In genomic region chr4:135985193-135985592, GRCm38 (mm10) we compare ENCODE assay signal across 13 mouse cellular contexts. TPM values are rescaled to one million over a fixed set of nuclear protein-coding genes. Genes with fewer than 3 reads are reported as not detected.
DNase-seq lines count a peak whose midpoint lies in the region; ATAC-seq and TF ChIP-seq lines count a peak whose summit lies in the region.
"Had no signal": no experiment of that assay in that cellular context is flagged by ENCODE, and none has a peak within 500 bp of the region (broad histone marks: within the 10 kb centered on the region; RNA-seq: fewer than 3 reads in every experiment).

No protein-coding gene starts in this region.

- peaks cover 41% of the 10 kb centered on the region for H3K36me3 ChIP-seq in lung, embryonic 14.5 days (ENCODE audit: insufficient read depth)
- peaks cover 15 to 52% of the 10 kb centered on the region in 2 experiments for H3K36me3 ChIP-seq in MEL (ENCODE audit: control insufficient read depth in 1 of 2, insufficient read depth in 2 of 2, low read length in 2 of 2)
- peaks cover 54% of the 10 kb centered on the region for H3K36me3 ChIP-seq in embryonic facial prominence, embryonic 10.5 days (replicated peaks)
- H3K36me3 ChIP-seq in liver, embryonic 15.5 days (replicated peaks): peaks cover 51% of the 10 kb centered on the region

- peak overlapping the region; percentile 81; the same call in 1 of the 2 replicates for H3K4me2 ChIP-seq in lung, embryonic 14.5 days
- H3K4me2 ChIP-seq in liver, embryonic 15.5 days: peak overlapping the region; percentile 95

- no peak overlapping the region; the same call in 1 of the 2 replicates for H3K9ac ChIP-seq in lung, embryonic 14.5 days
- H3K9ac ChIP-seq in MEL (ENCODE audit: control insufficient read depth, low read depth, low read length, poor library complexity, severe bottlenecking): 0 out of 2 replicates have a peak overlapping the region, but pooled peaks have one; percentile 16
- peak overlapping the region; percentile 99; the same call in 1 of the 2 replicates for H3K9ac ChIP-seq in liver, embryonic 15.5 days

- TF ChIP-seq POLR2A in MEL (IDR thresholded peaks at IDR 0.05; ENCODE audit: control insufficient read depth in 1 of 2, insufficient read depth in 1 of 2, low read depth in 1 of 2, low read length in 2 of 2, poor library complexity in 1 of 2): peak; percentile 28 to 69; a peak in 3 of 4 replicates

- WGBS in lung, embryonic 14.5 days: 83% methylated on average over 5 of the region's 5 CpGs
- WGBS in embryonic facial prominence, embryonic 10.5 days: 91% methylated on average over 5 of the region's 5 CpGs
- 39% methylated on average over 5 of the region's 5 CpGs for WGBS in liver, embryonic 15.5 days (ENCODE audit: insufficient replicate concordance)

- H3K4me3 ChIP-seq in lung, embryonic 14.5 days (ENCODE audit: low read depth, low read length): peak overlapping the region; percentile 95
- H3K4me3 ChIP-seq in MEL (ENCODE audit: control insufficient read depth in 1 of 2, insufficient read depth in 1 of 2, low read depth in 2 of 2, low read length in 2 of 2): peak overlapping the region in 1 of 2 experiments; percentile 3; a peak in 1 of 4 replicates
- peak overlapping the region; percentile 86; the same call in 1 of the 2 replicates for H3K4me3 ChIP-seq in embryonic facial prominence, embryonic 10.5 days
- H3K4me3 ChIP-seq in liver, embryonic 15.5 days (replicated peaks): peak overlapping the region; percentile 98

- peaks cover 25% of the 10 kb centered on the region for H3K79me2 ChIP-seq in MEL (ENCODE audit: control insufficient read depth, insufficient read depth, low read length, poor library complexity)

- DNase-seq in lung, embryonic 14.5 days: no peak
- DNase-seq in lung, postnatal 36 days: no peak
- DNase-seq in MEL (ENCODE audit: low read depth, low spot score): peak; percentile 92
- DNase-seq in embryonic facial prominence, embryonic 10.5 days (ENCODE audit: low spot score): no peak
- no peak for DNase-seq in gastrocnemius, adult 18-20 months (ENCODE audit: low spot score)
- DNase-seq in thymus, postnatal 25 days: no peak
- no peak for DNase-seq in cerebellum, adult 11 months
- DNase-seq: heart, postnatal 14 days; kidney, adult 2 months; lung, postnatal 10 days; thymus, adult 2 months had no signal

- H3K9me3 ChIP-seq in lung, embryonic 14.5 days (ENCODE audit: low read depth, low read length): no peaks in the 10 kb centered on the region
- no peaks in the 10 kb centered on the region for H3K9me3 ChIP-seq in MEL (replicated peaks; ENCODE audit: insufficient read depth, low read length)
- H3K9me3 ChIP-seq in embryonic facial prominence, embryonic 10.5 days: no peaks in the 10 kb centered on the region
- H3K9me3 ChIP-seq in liver, embryonic 15.5 days (replicated peaks): no peaks in the 10 kb centered on the region
- H3K9me3 ChIP-seq: embryonic facial prominence, embryonic 12.5 days had no signal

- TF ChIP-seq EP300 in MEL (IDR thresholded peaks at IDR 0.05; ENCODE audit: low read depth in 1 of 2, low read length in 2 of 2): peak; percentile 59 to 80

- ATAC-seq in lung, embryonic 14.5 days (ENCODE audit: insufficient read depth): no peak
- ATAC-seq in liver, embryonic 15.5 days (ENCODE audit: insufficient read depth): peak; percentile 81

- no peak for TF ChIP-seq CTCF in lung, embryonic 14.5 days (IDR thresholded peaks at IDR 0.05; ENCODE audit: low read depth)
- no peak for TF ChIP-seq CTCF in MEL (IDR thresholded peaks at IDR 0.05 in 2 of 3, conservative IDR thresholded peaks at IDR 0.05 in 1 of 3; ENCODE audit: control insufficient read depth in 1 of 3, insufficient read depth in 1 of 3, low read depth in 2 of 3, low read length in 3 of 3, poor library complexity in 1 of 3, severe bottlenecking in 1 of 3)

- H3K27ac ChIP-seq in lung, embryonic 14.5 days (ENCODE audit: low read depth): no peak overlapping the region
- peak overlapping the region; percentile 56 for H3K27ac ChIP-seq in MEL (ENCODE audit: control insufficient read depth, low read depth, low read length)
- no peak overlapping the region for H3K27ac ChIP-seq in embryonic facial prominence, embryonic 10.5 days (replicated peaks)
- H3K27ac ChIP-seq in liver, embryonic 15.5 days (replicated peaks): peak overlapping the region; percentile 94
- H3K27ac ChIP-seq: embryonic facial prominence, embryonic 12.5 days had no signal

- H3K27me3 ChIP-seq in lung, embryonic 14.5 days (ENCODE audit: insufficient read depth, low read length): no peaks in the 10 kb centered on the region
- H3K27me3 ChIP-seq in MEL (ENCODE audit: control insufficient read depth in 1 of 2, insufficient read depth in 2 of 2, low read length in 2 of 2): no peaks in the 10 kb centered on the region
- no peaks in the 10 kb centered on the region for H3K27me3 ChIP-seq in embryonic facial prominence, embryonic 10.5 days (replicated peaks; ENCODE audit: low read depth, poor library complexity, severe bottlenecking)
- H3K27me3 ChIP-seq in liver, embryonic 15.5 days: no peaks in the 10 kb centered on the region
- H3K27me3 ChIP-seq: embryonic facial prominence, embryonic 12.5 days had no signal

- H3K4me1 ChIP-seq in lung, embryonic 14.5 days (ENCODE audit: insufficient read depth): 0 out of 2 replicates have a peak, but pooled peaks cover 3% of the 10 kb centered on the region
- peaks cover 19 to 41% of the 10 kb centered on the region in 2 experiments for H3K4me1 ChIP-seq in MEL (ENCODE audit: control insufficient read depth in 1 of 2, insufficient read depth in 2 of 2, low read length in 2 of 2)
- peaks cover 21% of the 10 kb centered on the region for H3K4me1 ChIP-seq in embryonic facial prominence, embryonic 10.5 days
- H3K4me1 ChIP-seq in liver, embryonic 15.5 days (replicated peaks): peaks cover 55% of the 10 kb centered on the region

- TF ChIP-seq RAD21 in MEL (IDR thresholded peaks at IDR 0.05; ENCODE audit: low read depth, low read length): no peak

TF ChIP-seq in MEL, 35 proteins besides CTCF, POLR2A, EP300 and RAD21 (continues in another document):
- TF ChIP-seq GATA1 (IDR thresholded peaks at IDR 0.05; ENCODE audit: low read depth, low read length) (peak; percentile 91), ZNF384 (IDR thresholded peaks at IDR 0.05; ENCODE audit: low read depth, low read length) (no peak), MYC (IDR thresholded peaks at IDR 0.05; ENCODE audit: low read depth, low read length) (peak; percentile 49; the same call in 1 of the 2 replicates), MXI1 (IDR thresholded peaks at IDR 0.05; ENCODE audit: low read depth, low read length) (peak; percentile 71; the same call in 1 of the 2 replicates), RCOR1 (IDR thresholded peaks at IDR 0.05; ENCODE audit: low read depth, low read length) (peak; percentile 71), TBP (IDR thresholded peaks at IDR 0.05; ENCODE audit: low read depth, low read length) (peak; percentile 63), ETS1 (IDR thresholded peaks at IDR 0.05; ENCODE audit: low read depth, low read length) (peak; percentile 98)

RNA-seq across cellular contexts. Expression of gene Pithd1, which starts 1.9 kb away (rescaled TPM):
- 54.6 and 61.5 TPM in 2 replicates for polyA plus RNA-seq in lung, embryonic 14.5 days (2014; fragmentation: Nextera tagmentation; extraction: Ambion mirVana)
- total RNA-seq in MEL (2012; rRNA removed): 75.5 and 77.7 TPM in 2 replicates
- polyA plus RNA-seq in MEL (2012; ENCODE audit: insufficient read depth in 1 of 2, insufficient read length in 2 of 2, low read depth in 1 of 2, low replicate concordance in 2 of 2, missing spikeins in 1 of 2): 10 to 100 TPM in 1 of 2 experiments, not detected in 1; 62.8 TPM
- 66.2 and 72.8 TPM in 2 replicates for polyA plus RNA-seq in embryonic facial prominence, embryonic 10.5 days (2016; fragmentation: Nextera tagmentation; extraction: Ambion mirVana)
- polyA plus RNA-seq in liver, embryonic 15.5 days (2015; fragmentation: Nextera tagmentation; extraction: Ambion mirVana): 73.9 and 81.7 TPM in 2 replicates
- total RNA-seq in gastrocnemius, adult 18-20 months (2021): 10 to 100 TPM; 25.3 to 26.3 TPM

RNA-seq across cellular contexts. Expression of gene Lypla2, which starts 12.8 kb away (rescaled TPM):
- polyA plus RNA-seq in lung, embryonic 14.5 days (2014; fragmentation: Nextera tagmentation; extraction: Ambion mirVana): 117 and 132 TPM in 2 replicates
- 53.8 and 65.1 TPM in 2 replicates for total RNA-seq in MEL (2012; rRNA removed)
- 10 to 100 TPM in 1 of 2 experiments, not detected in 1; 95.6 TPM for polyA plus RNA-seq in MEL (2012; ENCODE audit: insufficient read depth in 1 of 2, insufficient read length in 2 of 2, low read depth in 1 of 2, low replicate concordance in 2 of 2, missing spikeins in 1 of 2)
- 207 and 217 TPM in 2 replicates for polyA plus RNA-seq in embryonic facial prominence, embryonic 10.5 days (2016; fragmentation: Nextera tagmentation; extraction: Ambion mirVana)
- 40.4 and 49.5 TPM in 2 replicates for polyA plus RNA-seq in liver, embryonic 15.5 days (2015; fragmentation: Nextera tagmentation; extraction: Ambion mirVana)
- total RNA-seq in gastrocnemius, adult 18-20 months (2021): 10 to 100 TPM; 25.2 to 29.8 TPM

RNA-seq across cellular contexts. Expression of gene Gale, which starts 21.7 kb away (rescaled TPM):
- 27.0 and 30.3 TPM in 2 replicates for polyA plus RNA-seq in lung, embryonic 14.5 days (2014; fragmentation: Nextera tagmentation; extraction: Ambion mirVana)
- 23.3 and 24.5 TPM in 2 replicates for total RNA-seq in MEL (2012; rRNA removed)
- polyA plus RNA-seq in MEL (2012; ENCODE audit: insufficient read depth in 1 of 2, insufficient read length in 2 of 2, low read depth in 1 of 2, low replicate concordance in 2 of 2, missing spikeins in 1 of 2): 10 to 100 TPM in 1 of 2 experiments, not detected in 1; 31.2 TPM
- 39.7 and 40.2 TPM in 2 replicates for polyA plus RNA-seq in embryonic facial prominence, embryonic 10.5 days (2016; fragmentation: Nextera tagmentation; extraction: Ambion mirVana)
- 38.6 and 46.9 TPM in 2 replicates for polyA plus RNA-seq in liver, embryonic 15.5 days (2015; fragmentation: Nextera tagmentation; extraction: Ambion mirVana)
- under 1 TPM; 0.73 to 0.97 TPM for total RNA-seq in gastrocnemius, adult 18-20 months (2021)

RNA-seq across cellular contexts. Expression of gene Eloa, which starts 36.4 kb away (rescaled TPM):
- polyA plus RNA-seq in lung, embryonic 14.5 days (2014; fragmentation: Nextera tagmentation; extraction: Ambion mirVana): 41.8 and 42.5 TPM in 2 replicates
- total RNA-seq in MEL (2012; rRNA removed): 30.9 and 34.1 TPM in 2 replicates
- polyA plus RNA-seq in MEL (2012; ENCODE audit: insufficient read depth in 1 of 2, insufficient read length in 2 of 2, low read depth in 1 of 2, low replicate concordance in 2 of 2, missing spikeins in 1 of 2): 10 to 100 TPM; 30.8 to 41.4 TPM
- polyA plus RNA-seq in embryonic facial prominence, embryonic 10.5 days (2016; fragmentation: Nextera tagmentation; extraction: Ambion mirVana): 35.0 and 37.5 TPM in 2 replicates
- polyA plus RNA-seq in liver, embryonic 15.5 days (2015; fragmentation: Nextera tagmentation; extraction: Ambion mirVana): 27.0 and 29.6 TPM in 2 replicates
- total RNA-seq in gastrocnemius, adult 18-20 months (2021): 10 to 100 TPM; 62.0 to 62.3 TPM

RNA-seq across cellular contexts. Expression of gene Hmgcl, which starts 38.9 kb away (rescaled TPM):
- polyA plus RNA-seq in lung, embryonic 14.5 days (2014; fragmentation: Nextera tagmentation; extraction: Ambion mirVana): 71.7 and 78.1 TPM in 2 replicates
- total RNA-seq in MEL (2012; rRNA removed): 48.5 and 48.7 TPM in 2 replicates
- 10 to 100 TPM in 1 of 2 experiments, not detected in 1; 66.5 TPM for polyA plus RNA-seq in MEL (2012; ENCODE audit: insufficient read depth in 1 of 2, insufficient read length in 2 of 2, low read depth in 1 of 2, low replicate concordance in 2 of 2, missing spikeins in 1 of 2)
- 64.3 and 68.6 TPM in 2 replicates for polyA plus RNA-seq in embryonic facial prominence, embryonic 10.5 days (2016; fragmentation: Nextera tagmentation; extraction: Ambion mirVana)
- 91.4 and 96.5 TPM in 2 replicates for polyA plus RNA-seq in liver, embryonic 15.5 days (2015; fragmentation: Nextera tagmentation; extraction: Ambion mirVana)
- total RNA-seq in gastrocnemius, adult 18-20 months (2021): 10 to 100 TPM; 38.5 to 40.1 TPM

Comparison
In these comparisons a context has a peak if more than half of its experiments do, and no peak if none do; other contexts are left out.
1. H3K27ac ChIP-seq: peak in MEL (single experiment) and liver, embryonic 15.5 days (single experiment); none in lung, embryonic 14.5 days (single experiment) and embryonic facial prominence, embryonic 10.5 days (single experiment).